Mouse (Mus musculus) liver, adult 2 months (tissue): Measurements from ENCODE around the gene Adamts16.
"Not testable (repeated sequence)": the region's sequence is repeated elsewhere in the genome, so short reads cannot be mapped to it uniquely, and the experiment has no call there.

Source experiments
- CTCF ChIP-seq: fragments of 200-500 bp; IDR thresholded peaks from 2 replicates; pipeline ENCODE4 v1.5.1; 2011; ENCODE audit warnings: low read depth, low read length, control low read depth
- POLR2A ChIP-seq: fragments of 200-500 bp; IDR thresholded peaks from 2 replicates; pipeline ENCODE4 v1.6.1; 2011; ENCODE audit warnings: low read length, control low read depth; ENCODE audit not compliant: insufficient read depth; ENCODE audit errors: extremely low read depth

GRCm38 (mm10) chr13:70879971-70880370 is 38.4 kb upstream of the Adamts16 start:
- not testable (repeated sequence) for TF ChIP-seq POLR2A, CTCF
